Mouse (Mus musculus): Measurements from ENCODE around the gene Snx12. TPM values are rescaled to one million over a fixed set of nuclear protein-coding genes. Genes with fewer than 3 reads are reported as not detected.

Snx12 gene
- polyA plus RNA-seq, 1 experiment from 2014 or later, result 50.4 TPM

Other genes starting within 250 kb of the Snx12 start
- gene Tex11, start 162.9 kb downstream of the Snx12 start, polyA plus RNA-seq (2015; fragmentation: Nextera tagmentation; extraction: Ambion mirVana), result 0.06 TPM in 1 of 2 replicates, not detected in the other
- 1.7 and 1.9 TPM in 2 replicates for gene Slc7a3, start 136.5 kb downstream of the Snx12 start, polyA plus RNA-seq (2015; fragmentation: Nextera tagmentation; extraction: Ambion mirVana)
- 5.1 and 5.8 TPM in 2 replicates for gene Foxo4, start 32.0 kb upstream of the Snx12 start, polyA plus RNA-seq (2015; fragmentation: Nextera tagmentation; extraction: Ambion mirVana)
- gene Gm614, start 41.4 kb upstream of the Snx12 start, polyA plus RNA-seq (2015; fragmentation: Nextera tagmentation; extraction: Ambion mirVana), result not detected in 2 replicates
- 9.4 and 9.5 TPM in 2 replicates for gene Il2rg, start 45.7 kb upstream of the Snx12 start, polyA plus RNA-seq (2015; fragmentation: Nextera tagmentation; extraction: Ambion mirVana)
- gene Gm20489, start 46.5 kb upstream of the Snx12 start, polyA plus RNA-seq (2015; fragmentation: Nextera tagmentation; extraction: Ambion mirVana), result not detected in 2 replicates
- 43.1 and 43.7 TPM in 2 replicates for gene Med12, start 51.5 kb upstream of the Snx12 start, polyA plus RNA-seq (2015; fragmentation: Nextera tagmentation; extraction: Ambion mirVana)
- gene Nlgn3, start 76.6 kb upstream of the Snx12 start, polyA plus RNA-seq (2015; fragmentation: Nextera tagmentation; extraction: Ambion mirVana), result 17.8 and 19.9 TPM in 2 replicates
- gene Gjb1, start 153.8 kb upstream of the Snx12 start, polyA plus RNA-seq (2015; fragmentation: Nextera tagmentation; extraction: Ambion mirVana), result 0.28 TPM in 1 of 2 replicates, not detected in the other
- gene Zmym3, start 198.3 kb upstream of the Snx12 start, polyA plus RNA-seq (2015; fragmentation: Nextera tagmentation; extraction: Ambion mirVana), result 43.7 and 48.0 TPM in 2 replicates
- gene Nono, start 206.8 kb upstream of the Snx12 start, polyA plus RNA-seq (2015; fragmentation: Nextera tagmentation; extraction: Ambion mirVana), result 491 and 506 TPM in 2 replicates
- 30.0 and 31.3 TPM in 2 replicates for gene Itgb1bp2, start 226.5 kb upstream of the Snx12 start, polyA plus RNA-seq (2015; fragmentation: Nextera tagmentation; extraction: Ambion mirVana)

All from limb, embryonic 13.5 days (tissue).